Mouse (Mus musculus) T-cell, adult 2 months (primary cell): ENCODE results near the gene Itga1.

Experiments used
- DNase-seq: peaks from one replicate; pipeline ENCODE4 v3.0.0; 2022; ENCODE audit warnings: low spot score

Gene Itga1

GRCm38 (mm10) chr13:114987161-114987560 is 114.6 kb downstream of the Itga1 start:
- DNase-seq = no peak

- no peak for DNase-seq
Observed at GRCm38 (mm10) chr13:114984658-114985057, 117.1 kb downstream of the Itga1 start.

- no peak for DNase-seq
Observed at GRCm38 (mm10) chr13:114983116-114983515, 118.6 kb downstream of the Itga1 start.

GRCm38 (mm10) chr13:114980831-114981419 is 120.8 kb downstream of the Itga1 start:
- DNase-seq = no peak

GRCm38 (mm10) chr13:114974484-114975042 is 127.2 kb downstream of the Itga1 start:
- no peak for DNase-seq

GRCm38 (mm10) chr13:114971905-114972304 is 129.9 kb downstream of the Itga1 start:
- DNase-seq = no peak

- peak; percentile 76 for DNase-seq
Observed at GRCm38 (mm10) chr13:114964233-114964632, 137.5 kb downstream of the Itga1 start.

- DNase-seq = no peak
Observed at GRCm38 (mm10) chr13:114954516-114954915, 147.2 kb downstream of the Itga1 start.

GRCm38 (mm10) chr13:114933541-114933940 is 168.2 kb downstream of the Itga1 start:
- no peak for DNase-seq

- DNase-seq = peak; percentile 69
Observed at GRCm38 (mm10) chr13:114931775-114932294, 169.9 kb downstream of the Itga1 start, which contains the start of gene Itga2. Gene Itga2, minus strand, starts transcription at chr13:114932100.

- no peak for DNase-seq
Observed at GRCm38 (mm10) chr13:114930996-114931649, 170.6 kb downstream of the Itga1 start.

GRCm38 (mm10) chr13:114924785-114925184 is 177.0 kb downstream of the Itga1 start:
- no peak for DNase-seq

GRCm38 (mm10) chr13:114923331-114923730 is 178.4 kb downstream of the Itga1 start:
- DNase-seq = no peak

- peak; percentile 61 for DNase-seq
Observed at GRCm38 (mm10) chr13:114915767-114916166, 186.0 kb downstream of the Itga1 start.

GRCm38 (mm10) chr13:114914963-114915362 is 186.8 kb downstream of the Itga1 start:
- DNase-seq = no peak

GRCm38 (mm10) chr13:114914559-114914958 is 187.2 kb downstream of the Itga1 start:
- no peak for DNase-seq

- no peak for DNase-seq
Observed at GRCm38 (mm10) chr13:114910629-114911028, 191.1 kb downstream of the Itga1 start.

GRCm38 (mm10) chr13:114909514-114909913 is 192.2 kb downstream of the Itga1 start:
- no peak for DNase-seq

- no peak for DNase-seq
Observed at GRCm38 (mm10) chr13:114907876-114908275, 193.9 kb downstream of the Itga1 start.
